Mouse (Mus musculus): ENCODE measurements around the gene Gabbr2. TPM values are rescaled to one million over a fixed set of nuclear protein-coding genes. Genes with fewer than 3 reads are reported as not detected.

Gene Gabbr2
- polyA plus RNA-seq, 1 experiment, result not detected

- Histone ChIP-seq H3K4me1 (peaks cover 4% of the 10 kb centered on the region; the same call in 1 of the 2 replicates), H3K4me3 (replicated peaks) (no peak overlapping the region), H3K9me3 (no peaks in the 10 kb centered on the region), H3K27me3 (replicated peaks) (peaks cover 77% of the 10 kb centered on the region), H3K36me3 (replicated peaks; ENCODE audit: low read length) (no peaks in the 10 kb centered on the region)
- TF ChIP-seq FLI1 (IDR thresholded peaks at IDR 0.05; ENCODE audit: low read length) (no peak), GATA1 (IDR thresholded peaks at IDR 0.05; ENCODE audit: borderline replicate concordance, low read length) (no peak)
These were observed 273.0 kb downstream of the Gabbr2 start for GRCm38 (mm10) chr4:46718624-46719023.

- Histone ChIP-seq H3K4me3 (replicated peaks) (no peak overlapping the region), H3K27me3 (replicated peaks) (peaks cover 68% of the 10 kb centered on the region)
- TF ChIP-seq GATA1 (IDR thresholded peaks at IDR 0.05; ENCODE audit: borderline replicate concordance, low read length), result no peak
- TF ChIP-seq FLI1 (IDR thresholded peaks at IDR 0.05; ENCODE audit: low read length), result no peak
These were observed 274.5 kb downstream of the Gabbr2 start for GRCm38 (mm10) chr4:46717156-46717555.

GRCm38 (mm10) chr4:46716361-46716760 is 275.3 kb downstream of the Gabbr2 start:
- no peaks in the 10 kb centered on the region for H3K9me3 ChIP-seq
- peaks cover 66% of the 10 kb centered on the region for H3K27me3 ChIP-seq (replicated peaks)
- TF ChIP-seq FLI1 (IDR thresholded peaks at IDR 0.05; ENCODE audit: low read length) (no peak), GATA1 (IDR thresholded peaks at IDR 0.05; ENCODE audit: borderline replicate concordance, low read length) (no peak)
- no peak overlapping the region for H3K4me3 ChIP-seq (replicated peaks)
- H3K4me1 ChIP-seq, result peaks cover 5% of the 10 kb centered on the region; the same call in 1 of the 2 replicates
- no peaks in the 10 kb centered on the region for H3K36me3 ChIP-seq (replicated peaks; ENCODE audit: low read length)

More at GRCm38 (mm10) chr4:46717156-46717555, 274.5 kb downstream of the Gabbr2 start:
- H3K4me1 ChIP-seq, result peaks cover 5% of the 10 kb centered on the region; the same call in 1 of the 2 replicates
- H3K9me3 ChIP-seq, result no peaks in the 10 kb centered on the region
- H3K36me3 ChIP-seq (replicated peaks; ENCODE audit: low read length), result no peaks in the 10 kb centered on the region

- TF ChIP-seq GATA1 (IDR thresholded peaks at IDR 0.05; ENCODE audit: borderline replicate concordance, low read length) (no peak), FLI1 (IDR thresholded peaks at IDR 0.05; ENCODE audit: low read length) (no peak)
- Histone ChIP-seq H3K4me1 (peaks cover 5% of the 10 kb centered on the region; the same call in 1 of the 2 replicates), H3K36me3 (replicated peaks; ENCODE audit: low read length) (no peaks in the 10 kb centered on the region), H3K9me3 (no peaks in the 10 kb centered on the region), H3K4me3 (replicated peaks) (no peak overlapping the region), H3K27me3 (replicated peaks) (peaks cover 41% of the 10 kb centered on the region)
These were observed 281.1 kb downstream of the Gabbr2 start for GRCm38 (mm10) chr4:46710523-46710922.

GRCm38 (mm10) chr4:46710018-46710417 is 281.7 kb downstream of the Gabbr2 start:
- Histone ChIP-seq H3K4me1 (peaks cover 5% of the 10 kb centered on the region; the same call in 1 of the 2 replicates), H3K9me3 (no peaks in the 10 kb centered on the region), H3K27me3 (replicated peaks) (peaks cover 36% of the 10 kb centered on the region), H3K36me3 (replicated peaks; ENCODE audit: low read length) (no peaks in the 10 kb centered on the region), H3K4me3 (replicated peaks) (no peak overlapping the region)
- TF ChIP-seq GATA1 (IDR thresholded peaks at IDR 0.05; ENCODE audit: borderline replicate concordance, low read length) (no peak), FLI1 (IDR thresholded peaks at IDR 0.05; ENCODE audit: low read length) (no peak)

- H3K27me3 ChIP-seq (replicated peaks), result peaks cover 33% of the 10 kb centered on the region
- no peaks in the 10 kb centered on the region for H3K9me3 ChIP-seq
- H3K4me3 ChIP-seq (replicated peaks), result no peak overlapping the region
- no peaks in the 10 kb centered on the region for H3K36me3 ChIP-seq (replicated peaks; ENCODE audit: low read length)
- peaks cover 5% of the 10 kb centered on the region; the same call in 1 of the 2 replicates for H3K4me1 ChIP-seq
- TF ChIP-seq GATA1 (IDR thresholded peaks at IDR 0.05; ENCODE audit: borderline replicate concordance, low read length), result no peak
- TF ChIP-seq FLI1 (IDR thresholded peaks at IDR 0.05; ENCODE audit: low read length), result no peak
These were observed 282.2 kb downstream of the Gabbr2 start for GRCm38 (mm10) chr4:46709492-46709891.

GRCm38 (mm10) chr4:46705739-46706138 is 285.9 kb downstream of the Gabbr2 start:
- H3K4me3 ChIP-seq (replicated peaks), result no peak overlapping the region
- no peak for TF ChIP-seq FLI1 (IDR thresholded peaks at IDR 0.05; ENCODE audit: low read length)
- TF ChIP-seq GATA1 (IDR thresholded peaks at IDR 0.05; ENCODE audit: borderline replicate concordance, low read length), result no peak
- no peaks in the 10 kb centered on the region for H3K36me3 ChIP-seq (replicated peaks; ENCODE audit: low read length)
- peaks cover under 1% of the 10 kb centered on the region; the same call in 1 of the 2 replicates for H3K4me1 ChIP-seq
- H3K9me3 ChIP-seq, result no peaks in the 10 kb centered on the region
- H3K27me3 ChIP-seq (replicated peaks), result peaks cover 29% of the 10 kb centered on the region

- TF ChIP-seq GATA1 (IDR thresholded peaks at IDR 0.05; ENCODE audit: borderline replicate concordance, low read length), result no peak
- TF ChIP-seq FLI1 (IDR thresholded peaks at IDR 0.05; ENCODE audit: low read length), result no peak
- peaks cover 13% of the 10 kb centered on the region for H3K4me1 ChIP-seq
- no peaks in the 10 kb centered on the region for H3K9me3 ChIP-seq
These were observed 288.5 kb downstream of the Gabbr2 start for GRCm38 (mm10) chr4:46703146-46703545.

GRCm38 (mm10) chr4:46700223-46700651 is 291.4 kb downstream of the Gabbr2 start:
- no peak for TF ChIP-seq GATA1 (IDR thresholded peaks at IDR 0.05; ENCODE audit: borderline replicate concordance, low read length)
- TF ChIP-seq FLI1 (IDR thresholded peaks at IDR 0.05; ENCODE audit: low read length), result no peak
- Histone ChIP-seq H3K27me3 (replicated peaks) (peaks cover 44% of the 10 kb centered on the region), H3K4me3 (replicated peaks) (no peak overlapping the region), H3K9me3 (peaks cover 5% of the 10 kb centered on the region), H3K4me1 (peaks cover 17% of the 10 kb centered on the region), H3K36me3 (replicated peaks; ENCODE audit: low read length) (no peaks in the 10 kb centered on the region)

More at GRCm38 (mm10) chr4:46703146-46703545, 288.5 kb downstream of the Gabbr2 start:
- Histone ChIP-seq H3K27me3 (replicated peaks) (peaks cover 25% of the 10 kb centered on the region), H3K36me3 (replicated peaks; ENCODE audit: low read length) (no peaks in the 10 kb centered on the region), H3K4me3 (replicated peaks) (no peak overlapping the region)

GRCm38 (mm10) chr4:46696467-46696866 is 295.2 kb downstream of the Gabbr2 start:
- Histone ChIP-seq H3K36me3 (replicated peaks; ENCODE audit: low read length) (no peaks in the 10 kb centered on the region), H3K27me3 (replicated peaks) (peaks cover 62% of the 10 kb centered on the region), H3K4me1 (peaks cover 19% of the 10 kb centered on the region), H3K4me3 (replicated peaks) (no peak overlapping the region), H3K9me3 (peaks cover 7% of the 10 kb centered on the region)
- no peak for TF ChIP-seq FLI1 (IDR thresholded peaks at IDR 0.05; ENCODE audit: low read length)
- no peak for TF ChIP-seq GATA1 (IDR thresholded peaks at IDR 0.05; ENCODE audit: borderline replicate concordance, low read length)

Data from megakaryocyte, embryonic 14.5 days (primary cell).